Mouse (Mus musculus): ENCODE measurements at regions not wholly inside any gene's neighbourhood (a gene's known extent, or its start where the extent isn't known, plus 50 kb on each side); places are given as distances from the start of the nearest gene placed in this dataset.

GRCm38 (mm10) chr8:10722742-10723141 is 285.5 kb downstream of the Irs2 start:
- Histone ChIP-seq H3K27me3 (ENCODE audit: control insufficient read depth, insufficient read depth, low read length) (no peaks in the 10 kb centered on the region), H3K27ac (replicated peaks; ENCODE audit: low read depth, low read length) (no peak overlapping the region), H3K36me3 (replicated peaks; ENCODE audit: control insufficient read depth, insufficient read depth, low read depth, low read length) (no peaks in the 10 kb centered on the region), H3K9ac (replicated peaks; ENCODE audit: low read length) (no peak overlapping the region), H3K4me2 (ENCODE audit: low read depth, low read length) (no peak overlapping the region), H3K4me1 (ENCODE audit: control insufficient read depth, insufficient read depth, low read length) (no peaks in the 10 kb centered on the region), H3K4me3 (ENCODE audit: low read depth, low read length) (no peak overlapping the region), H3K9me3 (replicated peaks; ENCODE audit: control insufficient read depth, low read length) (no peaks in the 10 kb centered on the region)
- 82% methylated on average over 4 of the region's 4 CpGs for WGBS
- ATAC-seq (replicated peaks; ENCODE audit: insufficient number of reproducible peaks, low FRiP score, low TSS enrichment, low read depth) (no peak), DNase-seq (ENCODE audit: low spot score) (no peak)

DNA sequence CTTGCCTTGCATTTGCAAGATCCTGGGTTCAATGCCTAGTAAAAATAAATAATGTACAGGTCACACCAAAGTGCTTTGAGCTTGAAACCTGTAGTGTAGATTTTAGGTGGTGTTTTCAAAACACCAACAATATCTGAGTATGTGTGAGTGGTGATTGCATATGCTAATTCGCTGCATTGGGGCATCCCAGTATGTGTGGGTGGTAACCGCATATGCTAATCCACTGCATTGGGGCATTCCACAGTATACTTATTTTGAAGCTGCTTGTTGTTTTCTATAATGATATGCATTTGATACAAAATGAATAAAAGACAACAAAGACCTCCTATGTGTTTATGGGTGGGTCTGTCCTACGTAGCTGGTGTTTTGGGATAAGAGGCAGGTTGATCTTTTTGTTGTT is 285.9 kb downstream of the Irs2 start:
- Histone ChIP-seq H3K9me3 (replicated peaks; ENCODE audit: control insufficient read depth, low read length) (no peaks in the 10 kb centered on the region), H3K36me3 (replicated peaks; ENCODE audit: control insufficient read depth, insufficient read depth, low read depth, low read length) (no peaks in the 10 kb centered on the region), H3K4me1 (ENCODE audit: control insufficient read depth, insufficient read depth, low read length) (no peaks in the 10 kb centered on the region), H3K4me3 (ENCODE audit: low read depth, low read length) (no peak overlapping the region), H3K4me2 (ENCODE audit: low read depth, low read length) (no peak overlapping the region), H3K9ac (replicated peaks; ENCODE audit: low read length) (no peak overlapping the region), H3K27ac (replicated peaks; ENCODE audit: low read depth, low read length) (no peak overlapping the region), H3K27me3 (ENCODE audit: control insufficient read depth, insufficient read depth, low read length) (no peaks in the 10 kb centered on the region)
- 92% methylated on average over 3 of the region's 3 CpGs for WGBS
- no peak for ATAC-seq (replicated peaks; ENCODE audit: insufficient number of reproducible peaks, low FRiP score, low TSS enrichment, low read depth)
- DNase-seq (ENCODE audit: low spot score) = no peak

DNA sequence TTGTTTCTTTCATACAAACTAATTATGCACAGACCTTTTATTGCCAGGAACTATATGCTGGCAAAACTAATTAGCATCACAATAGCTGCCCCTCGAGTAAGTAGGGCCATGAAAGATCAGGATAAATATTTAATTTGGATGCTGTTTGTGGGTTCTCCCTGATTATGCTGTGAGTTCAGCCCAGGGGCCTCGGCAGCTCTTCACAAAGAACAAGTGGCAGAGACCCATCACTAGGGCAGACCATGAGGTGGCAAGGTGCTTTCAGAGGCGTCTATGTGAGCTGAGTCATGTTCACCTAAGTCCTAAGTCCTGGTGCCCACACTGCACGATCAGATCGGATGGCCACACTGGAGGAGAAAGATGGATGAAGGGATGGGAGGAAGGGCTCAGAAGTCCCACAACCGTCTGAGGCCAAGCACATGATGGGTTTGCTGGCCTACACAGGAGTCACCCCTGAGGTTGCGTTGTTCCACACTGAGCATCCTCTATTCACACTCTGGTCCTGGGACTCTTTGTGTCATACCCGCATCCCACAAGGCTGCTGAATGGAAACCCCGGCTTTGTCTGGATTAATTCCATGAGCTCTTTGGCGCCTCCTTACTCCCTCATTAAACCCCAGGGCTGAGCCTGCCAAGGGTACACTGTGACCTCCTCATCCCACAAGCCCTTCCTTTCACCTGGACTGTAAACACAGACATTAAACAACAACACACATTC is 287.0 kb downstream of the Irs2 start:
- Histone ChIP-seq H3K9me3 (replicated peaks; ENCODE audit: control insufficient read depth, low read length) (no peaks in the 10 kb centered on the region), H3K27ac (replicated peaks; ENCODE audit: low read depth, low read length) (no peak overlapping the region), H3K9ac (replicated peaks; ENCODE audit: low read length) (no peak overlapping the region), H3K4me3 (ENCODE audit: low read depth, low read length) (no peak overlapping the region), H3K4me1 (ENCODE audit: control insufficient read depth, insufficient read depth, low read length) (no peaks in the 10 kb centered on the region), H3K36me3 (replicated peaks; ENCODE audit: control insufficient read depth, insufficient read depth, low read depth, low read length) (no peaks in the 10 kb centered on the region), H3K4me2 (ENCODE audit: low read depth, low read length) (no peak overlapping the region), H3K27me3 (ENCODE audit: control insufficient read depth, insufficient read depth, low read length) (no peaks in the 10 kb centered on the region)
- ATAC-seq (replicated peaks; ENCODE audit: insufficient number of reproducible peaks, low FRiP score, low TSS enrichment, low read depth) (no peak), DNase-seq (ENCODE audit: low spot score) (no peak)
- WGBS = 72% methylated on average over 10 of the region's 10 CpGs

- WGBS = 91% methylated on average over 3 of the region's 3 CpGs
- no peak overlapping the region for H3K9ac ChIP-seq (replicated peaks; ENCODE audit: low read length)
Measured at GRCm38 (mm10) chr8:10720398-10720797, 287.9 kb downstream of the Irs2 start.

GRCm38 (mm10) chr8:10719411-10719810 is 288.8 kb downstream of the Irs2 start:
- ATAC-seq (replicated peaks; ENCODE audit: insufficient number of reproducible peaks, low FRiP score, low TSS enrichment, low read depth) (no peak), DNase-seq (ENCODE audit: low spot score) (no peak)
- Histone ChIP-seq H3K4me1 (ENCODE audit: control insufficient read depth, insufficient read depth, low read length) (no peaks in the 10 kb centered on the region), H3K4me3 (ENCODE audit: low read depth, low read length) (no peak overlapping the region), H3K36me3 (replicated peaks; ENCODE audit: control insufficient read depth, insufficient read depth, low read depth, low read length) (no peaks in the 10 kb centered on the region), H3K9ac (replicated peaks; ENCODE audit: low read length) (no peak overlapping the region), H3K4me2 (ENCODE audit: low read depth, low read length) (no peak overlapping the region), H3K9me3 (replicated peaks; ENCODE audit: control insufficient read depth, low read length) (no peaks in the 10 kb centered on the region), H3K27me3 (ENCODE audit: control insufficient read depth, insufficient read depth, low read length) (no peaks in the 10 kb centered on the region), H3K27ac (replicated peaks; ENCODE audit: low read depth, low read length) (no peak overlapping the region)
- WGBS = 89% methylated on average over 6 of the region's 6 CpGs

More at GRCm38 (mm10) chr8:10720398-10720797, 287.9 kb downstream of the Irs2 start:
- Histone ChIP-seq H3K27ac (replicated peaks; ENCODE audit: low read depth, low read length) (no peak overlapping the region), H3K4me2 (ENCODE audit: low read depth, low read length) (no peak overlapping the region), H3K9me3 (replicated peaks; ENCODE audit: control insufficient read depth, low read length) (no peaks in the 10 kb centered on the region), H3K27me3 (ENCODE audit: control insufficient read depth, insufficient read depth, low read length) (no peaks in the 10 kb centered on the region), H3K4me3 (ENCODE audit: low read depth, low read length) (no peak overlapping the region), H3K36me3 (replicated peaks; ENCODE audit: control insufficient read depth, insufficient read depth, low read depth, low read length) (no peaks in the 10 kb centered on the region), H3K4me1 (ENCODE audit: control insufficient read depth, insufficient read depth, low read length) (no peaks in the 10 kb centered on the region)
- ATAC-seq (replicated peaks; ENCODE audit: insufficient number of reproducible peaks, low FRiP score, low TSS enrichment, low read depth) (no peak), DNase-seq (ENCODE audit: low spot score) (no peak)

GRCm38 (mm10) chr8:10717297-10717696 is 291.0 kb downstream of the Irs2 start:
- no peak overlapping the region for H3K9ac ChIP-seq (replicated peaks; ENCODE audit: low read length)
- H3K4me3 ChIP-seq (ENCODE audit: low read depth, low read length) = no peak overlapping the region
- no peak overlapping the region for H3K27ac ChIP-seq (replicated peaks; ENCODE audit: low read depth, low read length)
- ATAC-seq (replicated peaks; ENCODE audit: insufficient number of reproducible peaks, low FRiP score, low TSS enrichment, low read depth) (no peak), DNase-seq (ENCODE audit: low spot score) (no peak)
- 57% methylated on average over 8 of the region's 8 CpGs for WGBS
- H3K4me1 ChIP-seq (ENCODE audit: control insufficient read depth, insufficient read depth, low read length) = no peaks in the 10 kb centered on the region
- H3K4me2 ChIP-seq (ENCODE audit: low read depth, low read length) = no peak overlapping the region
- no peaks in the 10 kb centered on the region for H3K27me3 ChIP-seq (ENCODE audit: control insufficient read depth, insufficient read depth, low read length)
- H3K36me3 ChIP-seq (replicated peaks; ENCODE audit: control insufficient read depth, insufficient read depth, low read depth, low read length) = no peaks in the 10 kb centered on the region
- H3K9me3 ChIP-seq (replicated peaks; ENCODE audit: control insufficient read depth, low read length) = no peaks in the 10 kb centered on the region

GRCm38 (mm10) chr8:10716161-10716560 is 292.1 kb downstream of the Irs2 start:
- Histone ChIP-seq H3K4me1 (ENCODE audit: control insufficient read depth, insufficient read depth, low read length) (no peaks in the 10 kb centered on the region), H3K4me2 (ENCODE audit: low read depth, low read length) (no peak overlapping the region), H3K36me3 (replicated peaks; ENCODE audit: control insufficient read depth, insufficient read depth, low read depth, low read length) (no peaks in the 10 kb centered on the region), H3K9me3 (replicated peaks; ENCODE audit: control insufficient read depth, low read length) (no peaks in the 10 kb centered on the region), H3K9ac (replicated peaks; ENCODE audit: low read length) (no peak overlapping the region), H3K27ac (replicated peaks; ENCODE audit: low read depth, low read length) (no peak overlapping the region), H3K4me3 (ENCODE audit: low read depth, low read length) (no peak overlapping the region), H3K27me3 (ENCODE audit: control insufficient read depth, insufficient read depth, low read length) (no peaks in the 10 kb centered on the region)
- 89% methylated on average over 5 of the region's 5 CpGs for WGBS
- ATAC-seq (replicated peaks; ENCODE audit: insufficient number of reproducible peaks, low FRiP score, low TSS enrichment, low read depth) (no peak), DNase-seq (ENCODE audit: low spot score) (no peak)

DNA sequence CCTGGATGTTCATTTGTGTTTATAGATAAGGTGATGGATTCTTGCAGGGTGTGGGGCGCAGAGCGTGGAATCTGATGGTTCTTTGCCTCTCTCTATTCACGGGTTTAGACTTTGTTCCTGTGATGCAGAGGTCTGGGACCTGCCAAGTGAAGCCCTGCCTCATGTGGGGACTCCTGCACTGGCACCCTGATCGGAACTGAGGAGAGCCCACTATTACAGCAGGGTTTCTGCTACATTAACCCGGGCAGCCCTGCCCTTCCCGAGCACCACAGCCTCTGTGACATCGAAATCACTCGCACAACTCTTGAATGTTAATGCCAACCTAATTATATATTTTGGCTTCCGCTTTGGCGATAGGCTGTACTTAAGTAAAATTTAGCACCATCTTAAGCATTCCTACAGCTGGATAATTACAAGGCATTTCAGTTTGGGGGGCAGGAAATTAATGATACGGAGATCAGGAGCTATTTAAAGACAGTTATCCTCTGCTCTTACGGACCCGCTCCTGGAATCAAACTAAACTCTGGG is 294.7 kb downstream of the Irs2 start:
- ATAC-seq (replicated peaks; ENCODE audit: insufficient number of reproducible peaks, low FRiP score, low TSS enrichment, low read depth) = no peak
- Histone ChIP-seq H3K4me1 (ENCODE audit: control insufficient read depth, insufficient read depth, low read length) (no peaks in the 10 kb centered on the region), H3K4me3 (ENCODE audit: low read depth, low read length) (no peak overlapping the region), H3K4me2 (ENCODE audit: low read depth, low read length) (no peak overlapping the region), H3K27ac (replicated peaks; ENCODE audit: low read depth, low read length) (no peak overlapping the region), H3K36me3 (replicated peaks; ENCODE audit: control insufficient read depth, insufficient read depth, low read depth, low read length) (no peaks in the 10 kb centered on the region), H3K27me3 (ENCODE audit: control insufficient read depth, insufficient read depth, low read length) (no peaks in the 10 kb centered on the region), H3K9me3 (replicated peaks; ENCODE audit: control insufficient read depth, low read length) (no peaks in the 10 kb centered on the region), H3K9ac (replicated peaks; ENCODE audit: low read length) (no peak overlapping the region)
- DNase-seq (ENCODE audit: low spot score) = no peak
- WGBS = 79% methylated on average over 13 of the region's 13 CpGs
